Mouse (Mus musculus) midbrain, postnatal 0 days (tissue): ENCODE measurements at regions not wholly inside any gene's neighbourhood (a gene's known extent, or its start where the extent isn't known, plus 50 kb on each side); places are given as distances from the start of the nearest gene placed in this dataset.

Experiments used
- ATAC-seq: fragments of 200-750 bp; cut with Nextera tagmentation; 2 replicates; pipeline ENCODE4 v1.8.0; 2017; ENCODE audit warnings: moderate number of reproducible peaks, mild to moderate bottlenecking, moderate TSS enrichment, moderate library complexity; ENCODE audit not compliant: low FRiP score
- DNase-seq: peaks from one replicate; pipeline ENCODE4 v3.0.0-alpha.2; 2015; ENCODE audit warnings: low spot score
- H3K27ac ChIP-seq: fragments of 300-500 bp; sonication (generic); 2 replicates; pipeline ENCODE4 v1.5.1; 2014; ENCODE audit warnings: low read depth, mild to moderate bottlenecking, low read length, mixed read lengths
- H3K27me3 ChIP-seq: fragments of 300-500 bp; sonication (generic); 2 replicates; pipeline ENCODE4 v1.6.1; 2014; ENCODE audit warnings: low read length, control low read depth, mixed read lengths; ENCODE audit not compliant: insufficient read depth
- H3K36me3 ChIP-seq: fragments of 300-500 bp; sonication (generic); 2 replicates; pipeline ENCODE4 v1.6.1; 2014; ENCODE audit warnings: low read length, control low read depth, mixed read lengths; ENCODE audit not compliant: insufficient read depth
- H3K4me1 ChIP-seq: fragments of 300-500 bp; sonication (generic); 2 replicates; pipeline ENCODE4 v1.6.1; 2014; ENCODE audit warnings: mild to moderate bottlenecking, control low read depth, antibody characterized with exemption, low read length, mixed read lengths; ENCODE audit not compliant: insufficient read depth
- H3K4me2 ChIP-seq: fragments of 300-500 bp; sonication (generic); 2 replicates; pipeline ENCODE4 v1.6.1; 2014; ENCODE audit warnings: low read depth, mild to moderate bottlenecking, low read length, mixed read lengths; ENCODE audit not compliant: poor library complexity, severe bottlenecking
- H3K4me3 ChIP-seq: fragments of 300-500 bp; sonication (generic); 2 replicates; pipeline ENCODE4 v1.5.1; 2014; ENCODE audit warnings: low read depth, mild to moderate bottlenecking, low read length, moderate library complexity
- H3K9ac ChIP-seq: fragments of 300-500 bp; sonication (generic); replicated peaks from 2 replicates; pipeline ENCODE4 v1.6.1; 2014; ENCODE audit warnings: mild to moderate bottlenecking, low read length, moderate library complexity, mixed read lengths; ENCODE audit not compliant: poor library complexity, severe bottlenecking
- H3K9me3 ChIP-seq: fragments of 300-500 bp; sonication (generic); 2 replicates; pipeline ENCODE4 v1.6.1; 2016; ENCODE audit warnings: low read length, control low read depth
- CTCF ChIP-seq: IDR thresholded peaks from 2 replicates; pipeline ENCODE4 v1.5.1; 2016; ENCODE audit warnings: antibody characterized with exemption, mild to moderate bottlenecking
- WGBS: fragments of 180-500 bp; shearing (Covaris S2); extraction: QIAGEN DNeasy Blood & Tissue Kit; methylation state at CpG from one replicate; pipeline ENCODE4 v1.1.7; 2014; 5-methylcytosine and 5-hydroxymethylcytosine counted together

GRCm38 (mm10) chr10:66295628-66296027 lies 800.3 kb upstream of the Jmjd1c start:
- TF ChIP-seq CTCF, result no peak
- ATAC-seq, result no peak
- Histone ChIP-seq H3K9me3 (no peaks in the 10 kb centered on the region), H3K4me2 (no peak overlapping the region), H3K4me1 (no peaks in the 10 kb centered on the region), H3K36me3 (no peaks in the 10 kb centered on the region), H3K27me3 (no peaks in the 10 kb centered on the region), H3K27ac (no peak overlapping the region), H3K9ac (no peak overlapping the region), H3K4me3 (no peak overlapping the region)
- DNase-seq, result no peak
- WGBS, result 60% methylated on average over 4 of the region's 4 CpGs

- Histone ChIP-seq H3K9ac (no peak overlapping the region), H3K4me1 (no peaks in the 10 kb centered on the region), H3K4me2 (no peak overlapping the region), H3K27me3 (no peaks in the 10 kb centered on the region), H3K36me3 (no peaks in the 10 kb centered on the region), H3K9me3 (no peaks in the 10 kb centered on the region), H3K27ac (no peak overlapping the region), H3K4me3 (no peak overlapping the region)
- ATAC-seq, result no peak
- TF ChIP-seq CTCF, result no peak
- 79% methylated on average over 2 of the region's 2 CpGs for WGBS
- no peak for DNase-seq
Measured at GRCm38 (mm10) chr10:66303235-66303780, 792.6 kb upstream of the Jmjd1c start.

GRCm38 (mm10) chr10:66304901-66305300 lies 791.0 kb upstream of the Jmjd1c start:
- ATAC-seq (no peak), DNase-seq (no peak)
- H3K4me1 ChIP-seq, result no peaks in the 10 kb centered on the region
- H3K4me3 ChIP-seq, result no peak overlapping the region
- H3K36me3 ChIP-seq, result no peaks in the 10 kb centered on the region
- no peak for TF ChIP-seq CTCF
- H3K27ac ChIP-seq, result no peak overlapping the region
- H3K9me3 ChIP-seq, result no peaks in the 10 kb centered on the region
- H3K9ac ChIP-seq, result no peak overlapping the region
- no peaks in the 10 kb centered on the region for H3K27me3 ChIP-seq
- H3K4me2 ChIP-seq, result no peak overlapping the region

DNA sequence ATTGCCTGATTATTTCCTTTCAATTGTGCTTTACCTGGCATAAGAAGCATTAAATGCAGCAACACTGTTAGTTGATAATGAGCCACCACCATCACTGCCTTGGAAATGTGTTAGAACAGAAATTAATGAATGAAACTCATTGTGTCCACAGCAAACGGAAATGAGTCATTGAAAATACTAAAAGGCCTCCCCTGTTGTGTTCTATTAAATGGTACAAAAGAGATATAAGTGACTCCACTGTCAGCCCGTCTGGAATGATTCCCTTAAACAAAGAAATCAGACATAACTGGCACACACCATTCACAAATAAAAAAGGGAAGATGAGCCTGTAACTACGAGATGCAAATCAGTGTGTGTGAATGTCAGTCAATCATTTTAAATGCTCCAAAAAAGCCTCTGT lies 764.8 kb upstream of the Jmjd1c start:
- no peak overlapping the region for H3K27ac ChIP-seq
- DNase-seq (peak; percentile 12), ATAC-seq (no peak)
- H3K36me3 ChIP-seq, result no peaks in the 10 kb centered on the region
- H3K4me3 ChIP-seq, result no peak overlapping the region
- no peak for TF ChIP-seq CTCF
- H3K27me3 ChIP-seq, result no peaks in the 10 kb centered on the region
- no peaks in the 10 kb centered on the region for H3K4me1 ChIP-seq
- 40% methylated on average over 3 of the region's 3 CpGs for WGBS
- H3K9me3 ChIP-seq, result no peaks in the 10 kb centered on the region
- no peak overlapping the region for H3K9ac ChIP-seq
- H3K4me2 ChIP-seq, result no peak overlapping the region

GRCm38 (mm10) chr10:66337994-66338393 lies 757.9 kb upstream of the Jmjd1c start:
- WGBS, result 85% methylated on average over 1 of the region's 1 CpGs
- H3K27ac ChIP-seq, result no peak overlapping the region
- no peaks in the 10 kb centered on the region for H3K4me1 ChIP-seq
- H3K27me3 ChIP-seq, result no peaks in the 10 kb centered on the region
- H3K9ac ChIP-seq, result no peak overlapping the region
- DNase-seq (no peak), ATAC-seq (no peak)
- no peak overlapping the region for H3K4me3 ChIP-seq
- no peak for TF ChIP-seq CTCF
- H3K4me2 ChIP-seq, result no peak overlapping the region
- H3K9me3 ChIP-seq, result no peaks in the 10 kb centered on the region
- no peaks in the 10 kb centered on the region for H3K36me3 ChIP-seq

GRCm38 (mm10) chr10:66342823-66343350 lies 753.0 kb upstream of the Jmjd1c start:
- DNase-seq (peak; percentile 12), ATAC-seq (no peak)
- H3K27me3 ChIP-seq, result no peaks in the 10 kb centered on the region

More at GRCm38 (mm10) chr10:66342823-66343350, 753.0 kb upstream of the Jmjd1c start:
- WGBS, result 47% methylated on average over 5 of the region's 5 CpGs
- no peaks in the 10 kb centered on the region for H3K9me3 ChIP-seq
- H3K9ac ChIP-seq, result no peak overlapping the region
- no peak for TF ChIP-seq CTCF
- H3K36me3 ChIP-seq, result no peaks in the 10 kb centered on the region
- H3K27ac ChIP-seq, result no peak overlapping the region
- H3K4me3 ChIP-seq, result no peak overlapping the region
- H3K4me1 ChIP-seq, result no peaks in the 10 kb centered on the region
- no peak overlapping the region for H3K4me2 ChIP-seq
